Mouse (Mus musculus): Measurements from ENCODE around the gene Slc39a5. TPM values are rescaled to one million over a fixed set of nuclear protein-coding genes. Genes with fewer than 3 reads are reported as not detected.

Gene Slc39a5
- polyA plus RNA-seq, 1 experiment from 2014 or later: 56.7 TPM

GRCm38 (mm10) chr10:128435873-128436272 is 34.8 kb upstream of the Slc39a5 start:
- Histone ChIP-seq H3K4me1 (replicated peaks; ENCODE audit: control insufficient read depth, insufficient read depth, low read length) (no peaks in the 10 kb centered on the region), H3K27ac (ENCODE audit: low read depth) (no peak overlapping the region), H3K4me2 (ENCODE audit: low read length) (no peak overlapping the region), H3K9me3 (ENCODE audit: control insufficient read depth, low read length) (no peaks in the 10 kb centered on the region), H3K9ac (ENCODE audit: low read length) (no peak overlapping the region), H3K4me3 (ENCODE audit: low read depth, low read length) (no peak overlapping the region), H3K36me3 (ENCODE audit: control insufficient read depth, insufficient read depth, low read length) (peaks cover 77% of the 10 kb centered on the region), H3K27me3 (replicated peaks; ENCODE audit: control insufficient read depth, insufficient read depth, low read length) (no peaks in the 10 kb centered on the region)
- 89% methylated on average over 5 of the region's 5 CpGs for WGBS
- DNase-seq (ENCODE audit: low spot score) (no peak), ATAC-seq (replicated peaks; ENCODE audit: low FRiP score, low TSS enrichment, low read depth) (no peak)

DNA sequence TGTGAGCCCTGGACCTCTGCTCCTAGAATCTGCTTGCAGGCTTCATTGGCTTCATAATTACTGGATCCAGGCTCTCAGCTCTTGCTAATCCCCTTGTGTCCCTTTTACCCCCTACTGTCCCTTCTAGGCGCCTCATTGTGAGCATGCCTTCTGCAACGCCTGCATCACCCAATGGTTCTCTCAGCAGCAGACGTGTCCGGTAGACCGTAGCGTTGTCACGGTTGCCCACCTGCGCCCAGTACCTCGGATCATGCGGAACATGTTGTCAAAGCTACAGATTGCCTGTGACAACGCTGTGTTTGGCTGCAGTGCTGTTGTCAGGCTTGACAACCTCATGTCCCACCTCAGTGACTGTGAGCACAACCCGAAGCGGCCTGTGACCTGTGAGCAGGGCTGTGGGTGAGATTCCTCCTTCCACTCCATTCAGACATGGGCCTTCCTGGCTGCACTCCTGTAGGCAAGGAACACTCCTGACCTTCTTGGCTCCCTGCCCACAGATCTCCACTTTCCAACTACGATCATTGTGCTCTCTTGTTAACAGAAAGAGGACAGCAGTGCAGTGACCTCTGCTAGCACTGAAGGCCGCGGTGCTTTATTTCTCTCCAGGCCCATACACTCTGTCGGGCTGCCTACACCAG is 34.3 kb upstream of the Slc39a5 start:
- Histone ChIP-seq H3K9ac (ENCODE audit: low read length) (no peak overlapping the region), H3K36me3 (ENCODE audit: control insufficient read depth, insufficient read depth, low read length) (peaks cover 78% of the 10 kb centered on the region), H3K27ac (ENCODE audit: low read depth) (no peak overlapping the region), H3K4me3 (ENCODE audit: low read depth, low read length) (no peak overlapping the region), H3K4me1 (replicated peaks; ENCODE audit: control insufficient read depth, insufficient read depth, low read length) (no peaks in the 10 kb centered on the region), H3K27me3 (replicated peaks; ENCODE audit: control insufficient read depth, insufficient read depth, low read length) (no peaks in the 10 kb centered on the region), H3K4me2 (ENCODE audit: low read length) (no peak overlapping the region), H3K9me3 (ENCODE audit: control insufficient read depth, low read length) (no peaks in the 10 kb centered on the region)
- WGBS: 89% methylated on average over 17 of the region's 17 CpGs
- DNase-seq (ENCODE audit: low spot score) (no peak), ATAC-seq (replicated peaks; ENCODE audit: low FRiP score, low TSS enrichment, low read depth) (no peak)

DNA sequence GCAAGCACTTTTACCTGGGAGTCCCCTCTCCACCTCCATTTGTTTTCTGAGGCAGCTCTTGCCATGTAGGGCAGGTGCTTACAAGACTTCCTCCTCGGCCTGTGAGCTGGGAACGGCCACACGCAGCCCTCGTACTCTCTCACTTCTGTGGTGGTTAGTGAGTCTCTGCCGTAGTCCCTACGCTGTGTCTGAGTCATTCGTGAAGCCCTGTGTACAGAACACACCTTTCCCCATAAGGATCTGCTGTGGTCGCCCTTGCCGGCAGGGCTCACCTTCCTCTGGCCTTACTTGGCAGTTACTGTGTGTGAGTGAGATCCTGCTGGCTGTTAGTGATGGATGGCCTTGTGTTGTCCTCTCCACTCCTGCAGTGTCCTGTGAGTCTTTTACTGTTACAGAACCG is 33.7 kb upstream of the Slc39a5 start:
- peaks cover 82% of the 10 kb centered on the region for H3K36me3 ChIP-seq (ENCODE audit: control insufficient read depth, insufficient read depth, low read length)
- 86% methylated on average over 10 of the region's 10 CpGs for WGBS
- no peak overlapping the region for H3K27ac ChIP-seq (ENCODE audit: low read depth)
- no peak for ATAC-seq (replicated peaks; ENCODE audit: low FRiP score, low TSS enrichment, low read depth)
- no peak for DNase-seq (ENCODE audit: low spot score)
- no peaks in the 10 kb centered on the region for H3K4me1 ChIP-seq (replicated peaks; ENCODE audit: control insufficient read depth, insufficient read depth, low read length)
- H3K27me3 ChIP-seq (replicated peaks; ENCODE audit: control insufficient read depth, insufficient read depth, low read length): no peaks in the 10 kb centered on the region
- H3K4me3 ChIP-seq (ENCODE audit: low read depth, low read length): no peak overlapping the region
- no peak overlapping the region for H3K9ac ChIP-seq (ENCODE audit: low read length)
- H3K4me2 ChIP-seq (ENCODE audit: low read length): no peak overlapping the region
- H3K9me3 ChIP-seq (ENCODE audit: control insufficient read depth, low read length): no peaks in the 10 kb centered on the region

DNA sequence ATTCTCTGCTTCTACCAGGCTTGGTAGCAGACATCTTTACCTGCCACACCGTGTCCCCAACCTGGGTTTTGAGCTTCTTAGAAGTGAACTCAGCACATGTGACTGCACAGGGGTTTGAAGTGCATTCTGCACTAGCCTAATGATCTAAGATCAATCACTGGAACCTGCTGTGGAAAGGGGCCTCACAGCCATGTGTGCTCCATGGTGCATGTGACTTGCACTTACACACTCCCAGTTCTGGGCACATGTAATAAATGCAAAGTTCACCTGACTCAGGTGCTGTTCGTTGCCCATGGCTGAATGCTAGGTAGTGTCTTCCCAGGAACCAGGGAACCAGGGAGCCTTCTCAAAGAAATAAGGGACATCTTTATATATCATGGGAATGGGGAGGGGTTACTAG is 32.4 kb upstream of the Slc39a5 start:
- H3K36me3 ChIP-seq (ENCODE audit: control insufficient read depth, insufficient read depth, low read length): peaks cover 82% of the 10 kb centered on the region
- WGBS: 90% methylated on average over 2 of the region's 2 CpGs
- no peak overlapping the region for H3K27ac ChIP-seq (ENCODE audit: low read depth)

GRCm38 (mm10) chr10:128429454-128429853 is 28.4 kb upstream of the Slc39a5 start:
- no peaks in the 10 kb centered on the region for H3K4me1 ChIP-seq (replicated peaks; ENCODE audit: control insufficient read depth, insufficient read depth, low read length)
- H3K36me3 ChIP-seq (ENCODE audit: control insufficient read depth, insufficient read depth, low read length): peaks cover 66% of the 10 kb centered on the region
- H3K4me3 ChIP-seq (ENCODE audit: low read depth, low read length): no peak overlapping the region
- H3K4me2 ChIP-seq (ENCODE audit: low read length): no peak overlapping the region
- no peaks in the 10 kb centered on the region for H3K9me3 ChIP-seq (ENCODE audit: control insufficient read depth, low read length)
- no peak overlapping the region for H3K27ac ChIP-seq (ENCODE audit: low read depth)
- DNase-seq (ENCODE audit: low spot score) (no peak), ATAC-seq (replicated peaks; ENCODE audit: low FRiP score, low TSS enrichment, low read depth) (no peak)
- H3K27me3 ChIP-seq (replicated peaks; ENCODE audit: control insufficient read depth, insufficient read depth, low read length): no peaks in the 10 kb centered on the region
- WGBS: 82% methylated on average over 4 of the region's 4 CpGs
- no peak overlapping the region for H3K9ac ChIP-seq (ENCODE audit: low read length)

More for the DNA sequence above, 32.4 kb upstream of the Slc39a5 start:
- Histone ChIP-seq H3K4me1 (replicated peaks; ENCODE audit: control insufficient read depth, insufficient read depth, low read length) (no peaks in the 10 kb centered on the region), H3K9ac (ENCODE audit: low read length) (no peak overlapping the region), H3K9me3 (ENCODE audit: control insufficient read depth, low read length) (no peaks in the 10 kb centered on the region), H3K27me3 (replicated peaks; ENCODE audit: control insufficient read depth, insufficient read depth, low read length) (no peaks in the 10 kb centered on the region), H3K4me3 (ENCODE audit: low read depth, low read length) (no peak overlapping the region), H3K4me2 (ENCODE audit: low read length) (no peak overlapping the region)
- no peak for DNase-seq (ENCODE audit: low spot score)
- ATAC-seq (replicated peaks; ENCODE audit: low FRiP score, low TSS enrichment, low read depth): no peak

DNA sequence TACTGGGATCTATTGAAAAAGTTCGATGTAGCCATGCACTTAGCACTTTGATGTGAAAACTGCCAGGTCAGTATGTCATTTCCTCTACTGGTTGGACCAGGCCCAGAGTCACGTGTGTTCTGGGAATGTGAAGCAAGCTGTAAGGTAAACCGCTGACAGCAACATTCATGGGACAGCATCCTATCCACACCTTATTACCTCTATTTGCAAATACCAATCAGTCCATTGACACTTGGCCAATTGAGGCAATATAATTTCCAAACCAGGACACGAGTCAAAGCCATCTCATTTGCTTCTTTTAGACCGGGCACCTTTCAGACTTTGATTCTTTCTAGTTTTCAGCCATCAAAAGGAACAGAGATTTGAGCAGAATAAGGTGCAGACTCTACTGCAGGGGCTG is 28.0 kb upstream of the Slc39a5 start:
- H3K27ac ChIP-seq (ENCODE audit: low read depth): no peak overlapping the region
- H3K36me3 ChIP-seq (ENCODE audit: control insufficient read depth, insufficient read depth, low read length): peaks cover 62% of the 10 kb centered on the region
- no peak overlapping the region for H3K4me2 ChIP-seq (ENCODE audit: low read length)
- H3K9me3 ChIP-seq (ENCODE audit: control insufficient read depth, low read length): no peaks in the 10 kb centered on the region
- no peaks in the 10 kb centered on the region for H3K4me1 ChIP-seq (replicated peaks; ENCODE audit: control insufficient read depth, insufficient read depth, low read length)
- DNase-seq (ENCODE audit: low spot score) (no peak), ATAC-seq (replicated peaks; ENCODE audit: low FRiP score, low TSS enrichment, low read depth) (no peak)
- H3K9ac ChIP-seq (ENCODE audit: low read length): no peak overlapping the region
- no peak overlapping the region for H3K4me3 ChIP-seq (ENCODE audit: low read depth, low read length)
- H3K27me3 ChIP-seq (replicated peaks; ENCODE audit: control insufficient read depth, insufficient read depth, low read length): no peaks in the 10 kb centered on the region
- WGBS: 90% methylated on average over 5 of the region's 5 CpGs

DNA sequence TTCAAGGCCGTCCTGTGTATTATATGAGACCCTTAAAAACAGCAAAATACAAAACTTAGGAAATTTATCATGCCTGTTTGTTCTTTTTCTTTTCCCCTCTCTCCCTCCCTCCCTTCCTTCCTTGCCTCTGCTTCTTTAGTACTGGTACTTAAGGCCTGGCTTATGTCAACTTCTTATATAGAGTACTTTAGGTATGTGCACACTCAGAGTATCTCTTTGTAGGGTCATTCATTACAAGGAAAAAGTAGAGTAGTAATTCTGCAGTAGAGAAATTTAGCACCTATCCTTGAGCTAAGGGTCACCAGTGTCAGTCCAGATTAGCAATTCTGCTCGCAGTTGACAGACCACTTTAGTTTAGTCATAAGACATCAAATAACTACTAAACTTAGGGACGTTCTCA is 24.2 kb upstream of the Slc39a5 start:
- ATAC-seq (replicated peaks; ENCODE audit: low FRiP score, low TSS enrichment, low read depth): no peak

DNA sequence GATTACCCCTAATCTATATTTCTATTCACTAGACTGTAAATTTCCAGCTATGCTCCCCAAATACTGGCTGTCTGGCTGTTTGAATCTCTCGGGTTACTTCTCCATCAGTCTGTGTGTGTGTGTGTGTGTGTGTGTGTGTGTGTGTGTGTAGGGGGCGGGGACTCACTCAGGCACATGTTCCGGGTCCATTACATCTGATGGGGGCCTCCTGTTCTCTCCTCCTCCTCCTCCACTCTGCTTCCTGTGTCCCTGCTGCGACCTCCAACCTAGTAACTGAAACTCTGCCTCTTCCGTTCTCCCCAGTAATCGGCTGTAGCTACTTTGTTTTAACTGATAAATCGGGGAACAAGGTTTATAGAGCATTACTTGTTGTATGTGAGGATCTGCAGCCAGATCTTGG is 23.6 kb upstream of the Slc39a5 start:
- DNase-seq (ENCODE audit: low spot score): no peak
- H3K4me2 ChIP-seq (ENCODE audit: low read length): no peak overlapping the region

More for the DNA sequence above, 24.2 kb upstream of the Slc39a5 start:
- Histone ChIP-seq H3K9me3 (ENCODE audit: control insufficient read depth, low read length) (no peaks in the 10 kb centered on the region), H3K4me3 (ENCODE audit: low read depth, low read length) (no peak overlapping the region), H3K9ac (ENCODE audit: low read length) (no peak overlapping the region), H3K4me1 (replicated peaks; ENCODE audit: control insufficient read depth, insufficient read depth, low read length) (no peaks in the 10 kb centered on the region), H3K27me3 (replicated peaks; ENCODE audit: control insufficient read depth, insufficient read depth, low read length) (no peaks in the 10 kb centered on the region), H3K36me3 (ENCODE audit: control insufficient read depth, insufficient read depth, low read length) (peaks cover 76% of the 10 kb centered on the region), H3K27ac (ENCODE audit: low read depth) (peak overlapping the region; percentile 27; the same call in 1 of the 2 replicates), H3K4me2 (ENCODE audit: low read length) (no peak overlapping the region)
- 79% methylated on average over 3 of the region's 3 CpGs for WGBS
- no peak for DNase-seq (ENCODE audit: low spot score)

GRCm38 (mm10) chr10:128422426-128422825 is 21.4 kb upstream of the Slc39a5 start:
- Histone ChIP-seq H3K36me3 (ENCODE audit: control insufficient read depth, insufficient read depth, low read length) (peaks cover 74% of the 10 kb centered on the region), H3K27ac (ENCODE audit: low read depth) (no peak overlapping the region), H3K4me1 (replicated peaks; ENCODE audit: control insufficient read depth, insufficient read depth, low read length) (no peaks in the 10 kb centered on the region), H3K4me3 (ENCODE audit: low read depth, low read length) (no peak overlapping the region), H3K27me3 (replicated peaks; ENCODE audit: control insufficient read depth, insufficient read depth, low read length) (no peaks in the 10 kb centered on the region), H3K9ac (ENCODE audit: low read length) (no peak overlapping the region), H3K9me3 (ENCODE audit: control insufficient read depth, low read length) (no peaks in the 10 kb centered on the region), H3K4me2 (ENCODE audit: low read length) (no peak overlapping the region)
- WGBS: 69% methylated on average over 5 of the region's 5 CpGs
- DNase-seq (ENCODE audit: low spot score) (no peak), ATAC-seq (replicated peaks; ENCODE audit: low FRiP score, low TSS enrichment, low read depth) (no peak)

More for the DNA sequence above, 23.6 kb upstream of the Slc39a5 start:
- Histone ChIP-seq H3K4me1 (replicated peaks; ENCODE audit: control insufficient read depth, insufficient read depth, low read length) (no peaks in the 10 kb centered on the region), H3K36me3 (ENCODE audit: control insufficient read depth, insufficient read depth, low read length) (peaks cover 72% of the 10 kb centered on the region), H3K27me3 (replicated peaks; ENCODE audit: control insufficient read depth, insufficient read depth, low read length) (no peaks in the 10 kb centered on the region), H3K9me3 (ENCODE audit: control insufficient read depth, low read length) (no peaks in the 10 kb centered on the region), H3K27ac (ENCODE audit: low read depth) (peak overlapping the region; percentile 27; the same call in 1 of the 2 replicates), H3K4me3 (ENCODE audit: low read depth, low read length) (no peak overlapping the region), H3K9ac (ENCODE audit: low read length) (no peak overlapping the region)
- 25% methylated on average over 7 of the region's 7 CpGs for WGBS
- ATAC-seq (replicated peaks; ENCODE audit: low FRiP score, low TSS enrichment, low read depth): no peak

Data from intestine, embryonic 14.5 days (tissue).